Mouse (Mus musculus) embryonic facial prominence, embryonic 11.5 days (tissue): ENCODE results near the gene Hectd3. TPM values are rescaled to one million over a fixed set of nuclear protein-coding genes. Genes with fewer than 3 reads are reported as not detected.

Experiments used
- ATAC-seq: fragments of 200-750 bp; cut with Nextera tagmentation; replicated peaks from 2 replicates; pipeline ENCODE4 v1.8.0; 2017; ENCODE audit warnings: low read depth; ENCODE audit not compliant: insufficient number of reproducible peaks, low FRiP score, low TSS enrichment
- DNase-seq: peaks from one replicate; pipeline ENCODE4 v3.0.0-alpha.2; 2015; ENCODE audit warnings: low spot score
- H3K27ac ChIP-seq: fragments of 300-500 bp; sonication (generic); replicated peaks from 2 replicates; pipeline ENCODE4 v1.5.1; 2014; ENCODE audit warnings: mild to moderate bottlenecking, low read depth, low read length, control low read depth
- H3K27me3 ChIP-seq: fragments of 300-500 bp; sonication (generic); 2 replicates; pipeline ENCODE4 v1.6.1; 2014; ENCODE audit warnings: mild to moderate bottlenecking, low read length, moderate library complexity, mixed read lengths; ENCODE audit not compliant: control insufficient read depth, insufficient read depth
- H3K36me3 ChIP-seq: fragments of 300-500 bp; sonication (generic); replicated peaks from 2 replicates; pipeline ENCODE4 v1.6.1; 2014; ENCODE audit warnings: low read depth, mild to moderate bottlenecking, low read length, moderate library complexity, mixed read lengths; ENCODE audit not compliant: control insufficient read depth, insufficient read depth
- H3K4me1 ChIP-seq: fragments of 300-500 bp; sonication (generic); 2 replicates; pipeline ENCODE4 v1.6.1; 2014; ENCODE audit warnings: low read length, mixed read lengths; ENCODE audit not compliant: control insufficient read depth, insufficient read depth
- H3K4me2 ChIP-seq: fragments of 300-500 bp; sonication (generic); 2 replicates; pipeline ENCODE4 v1.6.1; 2014; ENCODE audit warnings: low read depth, mild to moderate bottlenecking, control low read depth, low read length, moderate library complexity
- H3K4me3 ChIP-seq: fragments of 300-500 bp; sonication (generic); 2 replicates; pipeline ENCODE4 v1.5.1; 2014; ENCODE audit warnings: low read depth, low read length, control low read depth
- H3K9ac ChIP-seq: fragments of 300-500 bp; sonication (generic); replicated peaks from 2 replicates; pipeline ENCODE4 v1.6.1; 2014; ENCODE audit warnings: mild to moderate bottlenecking, control low read depth, low read length
- H3K9me3 ChIP-seq: fragments of 300-500 bp; sonication (generic); replicated peaks from 2 replicates; pipeline ENCODE4 v1.6.1; 2016; ENCODE audit warnings: mild to moderate bottlenecking, low read length, inconsistent platforms, mixed read lengths; ENCODE audit not compliant: control insufficient read depth
- WGBS: fragments of 180-500 bp; shearing (Covaris S2); extraction: QIAGEN DNeasy Blood & Tissue Kit; methylation state at CpG from one replicate; pipeline ENCODE4 v1.1.7; 2014; 5-methylcytosine and 5-hydroxymethylcytosine counted together
- polyA plus RNA-seq: library from polyadenylated mRNA; unstranded; fragments of >200 nt; fragmentation: Nextera tagmentation; extraction: Ambion mirVana; gene quantifications from 2 replicates; pipeline ENCODE4 v1.2.1, GENCODE M21; 2014

The Hectd3 gene
- polyA plus RNA-seq, 1 experiment from 2014 or later = 6.1 TPM

GRCm38 (mm10) chr4:116991366-116991765 is 3.8 kb upstream of the Hectd3 start:
- 13% methylated on average over 7 of the region's 7 CpGs for WGBS
- Histone ChIP-seq H3K27ac (no peak overlapping the region), H3K4me2 (no peak overlapping the region), H3K4me3 (no peak overlapping the region), H3K36me3 (no peaks in the 10 kb centered on the region), H3K9ac (no peak overlapping the region), H3K9me3 (no peaks in the 10 kb centered on the region), H3K27me3 (no peaks in the 10 kb centered on the region), H3K4me1 (peaks cover 5% of the 10 kb centered on the region; the same call in 1 of the 2 replicates)
- DNase-seq = peak; percentile 84
- ATAC-seq = no peak

DNA sequence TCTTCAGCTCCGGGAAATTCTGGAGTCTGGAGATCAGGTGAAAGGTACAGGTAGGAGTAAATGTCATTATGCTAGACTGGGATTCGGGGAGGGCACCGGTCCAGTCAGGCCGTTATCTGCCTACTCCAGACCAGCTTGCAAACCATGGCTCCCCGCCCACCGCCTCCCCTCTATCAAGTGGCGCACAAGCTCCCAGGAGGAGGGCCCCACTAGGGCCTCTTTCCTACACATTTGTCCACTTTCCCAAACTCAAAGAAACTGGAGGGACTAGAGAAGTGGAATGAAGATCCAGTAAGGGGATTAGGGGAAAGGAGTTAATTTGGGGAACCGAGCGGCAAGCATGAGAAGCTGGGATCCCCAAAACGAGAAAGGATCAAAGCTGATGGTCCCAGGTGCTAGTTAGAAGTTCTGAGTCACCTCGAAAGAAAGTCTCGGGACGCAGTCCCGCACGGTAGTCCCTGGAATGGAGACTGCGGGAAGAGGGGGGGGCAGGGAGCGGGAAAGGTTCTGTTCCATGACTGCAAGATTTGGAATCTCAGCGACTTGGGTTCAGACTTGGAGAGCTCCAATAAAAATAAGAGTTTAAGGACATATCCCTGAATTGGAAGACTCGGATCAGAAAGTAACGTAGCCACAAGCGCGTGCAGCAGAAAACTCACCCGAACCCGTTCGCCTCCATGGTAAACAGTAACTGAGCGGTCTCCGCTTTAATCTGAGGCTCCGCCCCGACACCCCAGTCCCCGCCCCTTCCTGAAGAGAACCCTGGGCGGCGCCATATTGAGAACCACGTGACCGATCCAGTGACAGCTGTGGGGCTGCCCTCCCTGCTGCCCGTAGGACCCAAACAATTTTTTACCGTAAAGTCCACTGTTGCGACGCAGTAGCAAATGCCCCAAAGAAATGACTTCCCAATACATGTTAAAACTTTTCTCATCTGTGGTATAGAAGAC is 1.2 kb upstream of the Hectd3 start, which contains the start of gene Urod:
Gene Urod, minus strand, starts transcription at position 742 of the 950 bp plus-strand sequence.
- peaks cover 5% of the 10 kb centered on the region; the same call in 1 of the 2 replicates for H3K4me1 ChIP-seq
- H3K27ac ChIP-seq = peak within 1 kb of the TSS; percentile 35; the same call in 1 of the 2 replicates
- H3K4me2 ChIP-seq = peak within 1 kb of the TSS; percentile 99
- H3K27me3 ChIP-seq = no peaks in the 10 kb centered on the region
- no peaks in the 10 kb centered on the region for H3K9me3 ChIP-seq
- WGBS = 2% methylated on average over 38 of the region's 38 CpGs
- H3K4me3 ChIP-seq = peak within 1 kb of the TSS; percentile 96
- DNase-seq (peak; percentile 98), ATAC-seq (peak; percentile 66)
- peak within 1 kb of the TSS; percentile 74 for H3K9ac ChIP-seq
- H3K36me3 ChIP-seq = no peaks in the 10 kb centered on the region

DNA sequence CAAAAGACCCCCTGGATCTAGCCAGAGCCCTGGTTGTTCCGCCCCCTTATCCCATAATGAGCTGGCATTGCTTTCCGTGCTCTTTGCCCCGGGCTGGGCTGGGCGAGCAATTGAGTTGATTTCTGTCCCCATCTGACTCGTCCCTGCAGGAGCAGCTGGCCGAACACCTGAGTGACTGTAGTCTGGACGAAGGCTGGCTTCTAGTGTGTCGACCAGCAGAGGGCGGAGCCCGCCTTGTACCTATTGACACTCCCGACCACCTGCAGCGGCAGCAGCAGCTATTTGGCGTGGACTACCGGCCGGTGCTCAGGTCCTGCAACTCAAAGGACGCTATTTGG is 650 bp downstream of the Hectd3 start:
- WGBS = 0% methylated on average over 16 of the region's 16 CpGs
- Histone ChIP-seq H3K27me3 (no peaks in the 10 kb centered on the region), H3K36me3 (peaks cover 2% of the 10 kb centered on the region; the same call in 1 of the 2 replicates), H3K4me2 (peak overlapping the region; percentile 99), H3K9me3 (no peaks in the 10 kb centered on the region), H3K9ac (peak overlapping the region; percentile 74), H3K4me3 (peak overlapping the region; percentile 96), H3K4me1 (peaks cover 5% of the 10 kb centered on the region; the same call in 1 of the 2 replicates), H3K27ac (0 out of 2 replicates have a peak overlapping the region, but pooled peaks have one; percentile 35)
- DNase-seq = peak; percentile 52
- ATAC-seq = peak; percentile 5

DNA sequence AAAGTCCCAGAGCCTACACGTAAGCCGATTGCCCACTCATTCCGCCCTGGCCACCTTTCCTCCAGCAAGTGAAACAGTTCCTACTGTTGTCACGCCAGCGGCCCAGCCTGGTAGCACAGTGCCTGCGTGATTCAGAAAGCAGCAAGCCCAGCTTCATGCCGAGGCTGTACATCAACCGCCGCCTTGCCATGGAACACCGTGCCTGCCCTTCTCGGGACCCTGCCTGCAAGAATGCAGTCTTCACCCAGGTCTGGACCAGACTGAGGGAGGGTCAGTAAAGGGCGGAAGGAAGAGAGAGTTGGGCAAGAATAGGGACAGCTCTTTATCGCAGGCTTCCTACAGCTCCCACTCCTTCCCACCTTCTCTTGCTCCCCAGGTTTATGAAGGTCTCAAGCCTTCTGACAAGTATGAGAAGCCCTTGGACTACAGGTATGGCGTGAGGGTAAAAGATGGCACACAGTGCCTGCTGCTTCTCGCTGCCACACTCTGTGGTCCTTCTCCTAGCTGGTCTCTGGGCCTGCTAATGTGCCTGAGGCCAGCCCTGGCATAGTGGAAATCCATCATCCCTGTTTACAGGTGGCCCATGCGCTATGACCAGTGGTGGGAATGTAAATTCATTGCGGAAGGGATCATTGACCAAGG is 4.5 kb downstream of the Hectd3 start:
- Histone ChIP-seq H3K36me3 (peaks cover 2% of the 10 kb centered on the region; the same call in 1 of the 2 replicates), H3K27ac (no peak overlapping the region), H3K4me2 (no peak overlapping the region), H3K4me3 (no peak overlapping the region), H3K27me3 (no peaks in the 10 kb centered on the region), H3K4me1 (peaks cover 2% of the 10 kb centered on the region; the same call in 1 of the 2 replicates), H3K9ac (no peak overlapping the region), H3K9me3 (no peaks in the 10 kb centered on the region)
- WGBS = 87% methylated on average over 17 of the region's 17 CpGs
- no peak for ATAC-seq
- no peak for DNase-seq

DNA sequence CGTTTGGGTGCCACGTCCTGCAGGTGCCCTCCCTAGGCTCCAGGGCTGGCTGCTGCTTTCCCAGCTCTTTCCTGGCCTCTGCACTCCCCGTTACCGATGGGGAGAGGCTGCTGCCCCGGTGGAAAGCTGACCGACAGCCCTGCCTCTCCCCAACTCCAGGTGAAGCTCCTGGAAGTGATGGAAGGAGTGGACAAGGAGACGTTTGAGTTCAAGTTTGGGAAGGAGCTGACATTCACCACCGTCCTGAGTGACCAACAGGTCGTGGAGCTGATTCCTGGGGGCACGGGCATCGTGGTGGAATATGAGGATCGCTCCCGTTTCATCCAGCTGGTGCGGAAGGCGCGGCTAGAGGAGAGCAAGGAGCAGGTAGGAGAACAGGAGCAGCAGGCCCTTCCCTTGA is 6.8 kb downstream of the Hectd3 start:
- Histone ChIP-seq H3K4me3 (no peak overlapping the region), H3K27ac (no peak overlapping the region), H3K4me2 (no peak overlapping the region), H3K36me3 (peaks cover 2% of the 10 kb centered on the region; the same call in 1 of the 2 replicates), H3K4me1 (peaks cover 2% of the 10 kb centered on the region; the same call in 1 of the 2 replicates), H3K27me3 (no peaks in the 10 kb centered on the region), H3K9ac (no peak overlapping the region), H3K9me3 (no peaks in the 10 kb centered on the region)
- 87% methylated on average over 16 of the region's 16 CpGs for WGBS
- ATAC-seq = no peak
- no peak for DNase-seq

DNA sequence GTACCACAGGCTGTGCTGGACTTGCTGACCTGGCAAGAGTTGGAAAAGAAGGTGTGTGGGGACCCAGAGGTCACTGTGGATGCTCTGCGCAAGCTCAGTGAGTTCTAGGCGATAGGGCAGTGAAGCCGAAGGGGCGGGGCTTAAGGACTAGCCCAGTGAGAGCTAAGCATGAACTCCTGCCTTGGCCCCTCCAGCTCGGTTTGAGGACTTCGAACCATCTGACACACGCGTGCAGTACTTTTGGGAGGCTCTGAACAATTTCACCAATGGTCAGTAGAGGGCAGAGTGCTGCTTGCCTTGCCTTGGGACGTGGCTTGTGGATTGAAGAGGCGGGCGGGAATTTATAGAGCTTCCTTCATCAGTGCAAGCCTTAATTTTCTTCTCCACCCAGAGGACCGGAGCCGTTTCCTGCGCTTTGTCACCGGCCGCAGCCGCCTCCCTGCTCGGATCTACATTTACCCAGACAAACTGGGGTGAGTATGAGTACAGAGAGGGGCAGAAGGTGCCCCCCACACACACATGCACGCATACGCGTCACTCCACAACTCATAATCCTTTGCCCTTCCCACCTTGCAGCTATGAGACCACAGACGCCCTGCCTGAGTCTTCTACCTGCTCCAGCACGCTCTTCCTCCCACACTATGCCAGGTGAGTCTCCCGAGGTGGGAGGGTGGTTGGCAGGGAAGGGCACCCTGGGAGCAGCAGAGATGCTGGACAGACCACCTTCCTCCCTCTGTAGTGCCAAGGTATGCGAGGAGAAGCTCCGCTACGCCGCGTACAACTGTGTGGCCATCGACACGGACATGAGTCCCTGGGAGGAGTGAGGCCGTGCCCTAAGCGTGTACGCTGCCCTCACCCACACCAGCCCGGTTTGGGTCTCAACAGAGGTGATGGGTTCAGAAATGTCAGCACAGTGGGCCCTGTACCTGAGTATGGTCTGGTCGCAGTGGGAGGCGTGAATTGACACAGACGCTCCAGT is 7.7 kb downstream of the Hectd3 start:
- Histone ChIP-seq H3K4me3 (no peak overlapping the region), H3K27ac (no peak overlapping the region)

GRCm38 (mm10) chr4:117004649-117005048 is 9.5 kb downstream of the Hectd3 start:
- H3K4me1 ChIP-seq = peaks cover 2% of the 10 kb centered on the region; the same call in 1 of the 2 replicates
- H3K27ac ChIP-seq = no peak overlapping the region
- H3K27me3 ChIP-seq = no peaks in the 10 kb centered on the region
- DNase-seq = no peak
- 88% methylated on average over 4 of the region's 4 CpGs for WGBS
- no peak overlapping the region for H3K4me2 ChIP-seq
- H3K9me3 ChIP-seq = no peaks in the 10 kb centered on the region
- no peak overlapping the region for H3K9ac ChIP-seq
- H3K36me3 ChIP-seq = peaks cover 2% of the 10 kb centered on the region; the same call in 1 of the 2 replicates
- ATAC-seq = no peak
- H3K4me3 ChIP-seq = no peak overlapping the region

More for the DNA sequence above, 7.7 kb downstream of the Hectd3 start:
- Histone ChIP-seq H3K27me3 (no peaks in the 10 kb centered on the region), H3K4me2 (no peak overlapping the region; the same call in 1 of the 2 replicates), H3K4me1 (peaks cover 2% of the 10 kb centered on the region; the same call in 1 of the 2 replicates), H3K36me3 (peaks cover 2% of the 10 kb centered on the region; the same call in 1 of the 2 replicates), H3K9ac (no peak overlapping the region; the same call in 1 of the 2 replicates), H3K9me3 (no peaks in the 10 kb centered on the region)
- ATAC-seq = peak; percentile 49
- peak; percentile 86 for DNase-seq
- 56% methylated on average over 38 of the region's 38 CpGs for WGBS
